In genomic region chr3:83127726-83128448, GRCm38 (mm10) we compare ENCODE assay signal across 10 mouse cellular contexts. TPM values are rescaled to one million over a fixed set of nuclear protein-coding genes. Genes with fewer than 3 reads are reported as not detected.
DNase-seq lines count a peak whose midpoint lies in the region; ATAC-seq lines count a peak whose summit lies in the region.
"Had no signal": no experiment of that assay in that cellular context is flagged by ENCODE, and none has a peak within 500 bp of the region (broad histone marks: within the 10 kb centered on the region; RNA-seq: fewer than 3 reads in every experiment).

Dchs2 (plus strand) TSS chr3:83127948.

- no peak within 1 kb of the TSS for H3K27ac ChIP-seq in hindbrain, embryonic 11.5 days (ENCODE audit: low read depth, low read length)
- H3K27ac ChIP-seq in midbrain, embryonic 13.5 days, result no peak within 1 kb of the TSS

- H3K27me3 ChIP-seq in megakaryocyte, embryonic 14.5 days (replicated peaks), result peaks cover 54% of the 10 kb centered on the region
- peaks cover 44% of the 10 kb centered on the region for H3K27me3 ChIP-seq in hindbrain, embryonic 11.5 days (ENCODE audit: control insufficient read depth, insufficient read depth, low read length)
- peaks cover 68% of the 10 kb centered on the region for H3K27me3 ChIP-seq in midbrain, embryonic 13.5 days

- no peak for ATAC-seq in megakaryocyte, adult 5-6 weeks (ENCODE audit: poor library complexity, severe bottlenecking)
- ATAC-seq in hindbrain, embryonic 11.5 days (ENCODE audit: low FRiP score), result peak; percentile 64
- ATAC-seq in midbrain, embryonic 13.5 days, result peak; percentile 59

- DNase-seq in adrenal gland, adult (ENCODE audit: inconsistent age in 2 of 2, low spot score in 1 of 2), result peak; percentile 7 to 54
- no peak for DNase-seq in adrenal gland, postnatal 4 days (ENCODE audit: low spot score in 2 of 2)
- DNase-seq in hindbrain, embryonic 11.5 days (ENCODE audit: low spot score), result peak; percentile 55
- no peak for DNase-seq in layer of hippocampus, adult 9-10 months (ENCODE audit: low spot score)
- DNase-seq in thymus, postnatal 4 days, result no peak

- H3K4me2 ChIP-seq in hindbrain, embryonic 11.5 days (replicated peaks; ENCODE audit: low read depth, low read length), result peak within 1 kb of the TSS; percentile 99
- H3K4me2 ChIP-seq in midbrain, embryonic 13.5 days (replicated peaks), result peak within 1 kb of the TSS; percentile 100

- peak within 1 kb of the TSS; percentile 62 for H3K9ac ChIP-seq in hindbrain, embryonic 11.5 days (ENCODE audit: low read depth, low read length)
- H3K9ac ChIP-seq in midbrain, embryonic 13.5 days (replicated peaks), result peak within 1 kb of the TSS; percentile 69

- under 1% methylated on average over 55 of the region's 55 CpGs for WGBS in hindbrain, embryonic 11.5 days
- under 1% methylated on average over 55 of the region's 55 CpGs for WGBS in midbrain, embryonic 13.5 days

- H3K4me1 ChIP-seq in megakaryocyte, embryonic 14.5 days, result peaks cover 16% of the 10 kb centered on the region; the same call in 1 of the 2 replicates
- H3K4me1 ChIP-seq in hindbrain, embryonic 11.5 days (replicated peaks; ENCODE audit: control insufficient read depth, insufficient read depth, low read length), result peaks cover 7% of the 10 kb centered on the region
- H3K4me1 ChIP-seq in midbrain, embryonic 13.5 days (replicated peaks), result peaks cover 33% of the 10 kb centered on the region

- no peaks in the 10 kb centered on the region for H3K36me3 ChIP-seq in megakaryocyte, embryonic 14.5 days (replicated peaks; ENCODE audit: low read length)
- no peaks in the 10 kb centered on the region for H3K36me3 ChIP-seq in hindbrain, embryonic 11.5 days (ENCODE audit: control insufficient read depth, insufficient read depth, low read length)
- no peaks in the 10 kb centered on the region for H3K36me3 ChIP-seq in midbrain, embryonic 13.5 days

- H3K4me3 ChIP-seq in megakaryocyte, embryonic 14.5 days (replicated peaks), result peak within 1 kb of the TSS; percentile 18
- H3K4me3 ChIP-seq in hindbrain, embryonic 11.5 days (ENCODE audit: low read depth, low read length), result peak within 1 kb of the TSS; percentile 53
- peak within 1 kb of the TSS; percentile 66 for H3K4me3 ChIP-seq in midbrain, embryonic 13.5 days (replicated peaks)

- H3K9me3 ChIP-seq in megakaryocyte, embryonic 14.5 days, result peaks cover 12% of the 10 kb centered on the region; the same call in 1 of the 2 replicates
- H3K9me3 ChIP-seq in hindbrain, embryonic 11.5 days (ENCODE audit: control insufficient read depth, low read length), result no peaks in the 10 kb centered on the region
- no peaks in the 10 kb centered on the region for H3K9me3 ChIP-seq in midbrain, embryonic 13.5 days

RNA-seq across cellular contexts. Expression of gene Dchs2, which starts in this region (rescaled TPM):
- 1 to 10 TPM; 1.7 to 2.5 TPM for total RNA-seq in adrenal gland, postnatal 4 days (2021)
- not detected in 2 replicates for polyA plus RNA-seq in megakaryocyte, embryonic 14.5 days (2012; ENCODE audit: insufficient read depth, low replicate concordance)
- total RNA-seq in megakaryocyte, adult 5-6 weeks (2015), result not detected in 2 replicates
- not detected in 2 replicates for total RNA-seq in megakaryocyte, adult 5-6 weeks (2017)
- 1.2 and 1.6 TPM in 2 replicates for polyA plus RNA-seq in hindbrain, embryonic 11.5 days (2014; fragmentation: Nextera tagmentation; extraction: Ambion mirVana)
- polyA plus RNA-seq in midbrain, embryonic 13.5 days (2015; fragmentation: Nextera tagmentation; extraction: Ambion mirVana), result 0.38 and 0.49 TPM in 2 replicates
- total RNA-seq: common myeloid progenitor, adult 5-6 weeks; neutrophil, adult 5-6 weeks had no signal

Comparison
In these comparisons a context has a peak if more than half of its experiments do, and no peak if none do; other contexts are left out.
1. DNase-seq: peak in adrenal gland, adult (2 of 2) and hindbrain, embryonic 11.5 days (single experiment); none in adrenal gland, postnatal 4 days (0 of 2), layer of hippocampus, adult 9-10 months (single experiment) and thymus, postnatal 4 days (single experiment).
2. Peak in ATAC-seq, H3K4me3 ChIP-seq, H3K9ac ChIP-seq and H3K4me2 ChIP-seq in midbrain, embryonic 13.5 days; RNA of the gene not detected or under 1 TPM.
3. Peak in every context shown above with its lines, with median percentiles within 50 percentile points of each other: H3K4me3 ChIP-seq.